Mouse (Mus musculus): ENCODE results near the gene Fbxo2. TPM values are rescaled to one million over a fixed set of nuclear protein-coding genes. Genes with fewer than 3 reads are reported as not detected.

The Fbxo2 gene
- polyA plus RNA-seq, 2 experiments = 4.2 to 4.3 TPM

DNA sequence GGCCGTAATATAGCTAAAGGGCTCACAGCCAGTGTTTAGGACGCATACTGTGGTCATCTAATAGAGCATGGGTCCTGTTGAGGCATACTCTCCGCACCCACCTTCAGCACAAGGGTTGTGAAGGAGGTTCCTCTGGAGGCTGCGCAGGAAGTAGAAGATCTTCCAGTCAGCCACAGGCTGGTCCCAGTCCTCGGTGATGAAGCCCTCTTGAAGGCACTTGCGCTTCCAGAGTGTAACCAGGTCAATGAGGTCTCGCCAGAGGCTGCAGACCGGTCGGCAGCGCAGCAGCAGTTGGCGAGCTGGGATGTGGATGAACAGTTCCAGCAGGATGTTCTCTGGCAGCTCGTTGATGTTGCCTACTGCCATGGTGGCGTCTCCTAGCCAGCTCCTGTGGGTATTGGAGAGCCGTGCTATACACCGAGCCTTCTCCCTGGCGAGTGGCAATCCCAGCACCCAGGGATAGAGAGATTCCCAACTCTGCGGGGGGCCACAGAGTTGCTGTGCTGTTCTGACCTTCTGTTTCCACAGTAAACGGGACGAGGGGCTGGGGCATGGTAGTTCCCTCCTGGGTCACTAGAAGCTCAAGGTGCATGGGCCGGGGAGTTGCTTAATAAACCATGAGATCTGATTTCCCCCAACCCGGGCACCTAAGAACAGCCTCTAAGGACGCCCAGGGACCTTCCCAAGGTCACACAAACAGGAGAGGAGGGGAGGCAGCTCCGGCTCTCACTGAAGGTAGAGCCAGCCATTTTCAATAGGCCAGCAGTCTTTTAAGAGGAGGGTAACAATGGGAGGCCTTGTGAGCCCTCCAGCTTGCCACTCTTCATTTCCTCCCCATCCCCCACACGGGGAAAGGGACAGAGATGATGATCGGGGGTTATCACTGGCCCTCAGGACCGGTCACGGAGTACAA is 1.7 kb upstream of the Fbxo2 start:
- ATAC-seq (ENCODE audit: low FRiP score, low read depth) (no peak), DNase-seq (ENCODE audit: low spot score) (no peak)
- Histone ChIP-seq H3K4me3 (replicated peaks; ENCODE audit: low read length) (peak overlapping the region; percentile 67), H3K4me2 (replicated peaks; ENCODE audit: low read depth, low read length, severe bottlenecking) (peak overlapping the region; percentile 99), H3K27me3 (ENCODE audit: control insufficient read depth, insufficient read depth, low read length) (peaks cover 29% of the 10 kb centered on the region), H3K27ac (replicated peaks; ENCODE audit: low read depth, low read length) (no peak overlapping the region; the same call in 1 of the 2 replicates), H3K4me1 (ENCODE audit: control insufficient read depth, insufficient read depth, low read length) (peaks cover 14% of the 10 kb centered on the region), H3K9me3 (ENCODE audit: control insufficient read depth, low read length) (no peaks in the 10 kb centered on the region), H3K36me3 (ENCODE audit: control insufficient read depth, insufficient read depth, low read length) (0 out of 2 replicates have a peak, but pooled peaks cover 20% of the 10 kb centered on the region), H3K9ac (ENCODE audit: low read depth, low read length, severe bottlenecking) (peak overlapping the region; percentile 67)
- 29% methylated on average over 27 of the region's 27 CpGs for WGBS
- no peak for TF ChIP-seq POLR2A (IDR thresholded peaks at IDR 0.05; ENCODE audit: borderline replicate concordance, extremely low read depth, insufficient read depth, insufficient read length)

DNA sequence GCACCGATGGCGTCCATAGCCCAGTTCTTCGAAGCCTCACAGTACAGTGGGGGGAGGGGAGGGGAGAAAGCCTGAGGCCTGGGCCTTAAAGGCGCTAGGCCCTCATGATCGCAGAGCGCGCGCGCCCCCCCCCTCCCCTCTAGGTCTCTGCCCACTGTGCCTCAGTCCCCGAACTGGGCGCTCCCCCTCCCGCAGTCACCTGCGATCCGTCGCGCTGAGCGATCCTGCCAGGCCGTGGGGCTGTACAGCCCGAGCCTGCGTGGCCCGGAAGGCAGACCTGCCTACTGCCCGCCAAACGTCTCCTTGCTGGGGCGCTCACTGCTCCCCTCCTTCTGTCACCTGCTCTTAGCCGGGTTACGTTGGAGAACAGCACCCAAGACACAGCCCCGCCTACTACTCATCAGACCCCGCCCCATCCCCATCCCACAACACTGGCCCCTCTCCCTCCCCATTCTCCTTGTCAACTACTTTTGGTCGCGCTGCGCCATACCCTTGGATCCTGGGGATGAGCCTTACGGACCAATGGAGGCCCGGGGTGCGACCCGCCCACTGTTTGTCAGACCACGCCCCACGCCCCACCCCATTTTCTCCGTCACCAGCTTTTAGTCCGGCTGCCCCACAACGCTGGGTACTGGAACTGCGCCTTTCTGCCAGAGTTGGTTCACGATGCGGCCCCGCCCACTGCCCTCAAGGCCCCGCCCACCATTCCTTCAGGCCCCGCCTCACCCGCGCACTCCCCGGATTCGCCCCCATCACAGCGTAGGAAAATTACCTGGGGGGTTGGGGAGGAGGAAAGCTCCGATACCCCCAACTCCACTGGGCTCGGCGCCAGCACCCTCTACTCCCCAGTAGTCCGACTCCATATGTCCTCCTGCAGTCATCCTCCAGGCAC is 631 bp upstream of the Fbxo2 start:
- peak overlapping the region; percentile 67 for H3K9ac ChIP-seq (ENCODE audit: low read depth, low read length, severe bottlenecking)
- peak overlapping the region; percentile 99 for H3K4me2 ChIP-seq (replicated peaks; ENCODE audit: low read depth, low read length, severe bottlenecking)
- H3K4me3 ChIP-seq (replicated peaks; ENCODE audit: low read length) = peak overlapping the region; percentile 67
- H3K27ac ChIP-seq (replicated peaks; ENCODE audit: low read depth, low read length) = no peak overlapping the region; the same call in 1 of the 2 replicates
- H3K4me1 ChIP-seq (ENCODE audit: control insufficient read depth, insufficient read depth, low read length) = peaks cover 18% of the 10 kb centered on the region
- 0 out of 2 replicates have a peak, but pooled peaks cover 20% of the 10 kb centered on the region for H3K36me3 ChIP-seq (ENCODE audit: control insufficient read depth, insufficient read depth, low read length)
- under 1% methylated on average over 39 of the region's 55 CpGs for WGBS
- TF ChIP-seq POLR2A (IDR thresholded peaks at IDR 0.05; ENCODE audit: borderline replicate concordance, extremely low read depth, insufficient read depth, insufficient read length) = no peak
- H3K27me3 ChIP-seq (ENCODE audit: control insufficient read depth, insufficient read depth, low read length) = peaks cover 40% of the 10 kb centered on the region
- DNase-seq (ENCODE audit: low spot score) = peak; percentile 92
- peak; percentile 89 for ATAC-seq (ENCODE audit: low FRiP score, low read depth)
- H3K9me3 ChIP-seq (ENCODE audit: control insufficient read depth, low read length) = no peaks in the 10 kb centered on the region

- WGBS = under 1% methylated on average over 16 of the region's 29 CpGs
Observed at GRCm38 (mm10) chr4:148164002-148164439, 3.6 kb downstream of the Fbxo2 start.

GRCm38 (mm10) chr4:148164461-148164860 is 4.0 kb downstream of the Fbxo2 start:
- no peak overlapping the region for H3K9ac ChIP-seq (ENCODE audit: low read depth, low read length, severe bottlenecking)
- WGBS = 2% methylated on average over 16 of the region's 16 CpGs
- DNase-seq (ENCODE audit: low spot score) (no peak), ATAC-seq (ENCODE audit: low FRiP score, low read depth) (no peak)
- H3K27me3 ChIP-seq (ENCODE audit: control insufficient read depth, insufficient read depth, low read length) = peaks cover 64% of the 10 kb centered on the region
- H3K4me3 ChIP-seq (replicated peaks; ENCODE audit: low read length) = peak overlapping the region; percentile 33
- 0 out of 2 replicates have a peak, but pooled peaks cover 11% of the 10 kb centered on the region for H3K4me1 ChIP-seq (ENCODE audit: control insufficient read depth, insufficient read depth, low read length)
- H3K9me3 ChIP-seq (ENCODE audit: control insufficient read depth, low read length) = no peaks in the 10 kb centered on the region
- TF ChIP-seq POLR2A (IDR thresholded peaks at IDR 0.05; ENCODE audit: borderline replicate concordance, extremely low read depth, insufficient read depth, insufficient read length) = no peak
- H3K27ac ChIP-seq (replicated peaks; ENCODE audit: low read depth, low read length) = no peak overlapping the region
- H3K4me2 ChIP-seq (replicated peaks; ENCODE audit: low read depth, low read length, severe bottlenecking) = peak overlapping the region; percentile 56; the same call in 1 of the 2 replicates
- no peaks in the 10 kb centered on the region for H3K36me3 ChIP-seq (ENCODE audit: control insufficient read depth, insufficient read depth, low read length)

More at GRCm38 (mm10) chr4:148164002-148164439, 3.6 kb downstream of the Fbxo2 start:
- Histone ChIP-seq H3K4me2 (replicated peaks; ENCODE audit: low read depth, low read length, severe bottlenecking) (peak overlapping the region; percentile 56), H3K27ac (replicated peaks; ENCODE audit: low read depth, low read length) (no peak overlapping the region), H3K4me1 (ENCODE audit: control insufficient read depth, insufficient read depth, low read length) (peaks cover 16% of the 10 kb centered on the region), H3K27me3 (ENCODE audit: control insufficient read depth, insufficient read depth, low read length) (peaks cover 63% of the 10 kb centered on the region), H3K9ac (ENCODE audit: low read depth, low read length, severe bottlenecking) (peak overlapping the region; percentile 25; the same call in 1 of the 2 replicates), H3K36me3 (ENCODE audit: control insufficient read depth, insufficient read depth, low read length) (no peaks in the 10 kb centered on the region), H3K4me3 (replicated peaks; ENCODE audit: low read length) (peak overlapping the region; percentile 33), H3K9me3 (ENCODE audit: control insufficient read depth, low read length) (no peaks in the 10 kb centered on the region)
- DNase-seq (ENCODE audit: low spot score) (peak; percentile 55), ATAC-seq (ENCODE audit: low FRiP score, low read depth) (no peak)
- TF ChIP-seq POLR2A (IDR thresholded peaks at IDR 0.05; ENCODE audit: borderline replicate concordance, extremely low read depth, insufficient read depth, insufficient read length) = no peak

GRCm38 (mm10) chr4:148165551-148165950 is 5.1 kb downstream of the Fbxo2 start:
- ATAC-seq (ENCODE audit: low FRiP score, low read depth) = no peak
- H3K4me2 ChIP-seq (replicated peaks; ENCODE audit: low read depth, low read length, severe bottlenecking) = no peak overlapping the region

More at GRCm38 (mm10) chr4:148165551-148165950, 5.1 kb downstream of the Fbxo2 start:
- no peaks in the 10 kb centered on the region for H3K36me3 ChIP-seq (ENCODE audit: control insufficient read depth, insufficient read depth, low read length)
- H3K4me3 ChIP-seq (replicated peaks; ENCODE audit: low read length) = no peak overlapping the region
- H3K27me3 ChIP-seq (ENCODE audit: control insufficient read depth, insufficient read depth, low read length) = peaks cover 75% of the 10 kb centered on the region
- 6% methylated on average over 14 of the region's 17 CpGs for WGBS
- no peak for DNase-seq (ENCODE audit: low spot score)
- H3K27ac ChIP-seq (replicated peaks; ENCODE audit: low read depth, low read length) = no peak overlapping the region
- no peak overlapping the region for H3K9ac ChIP-seq (ENCODE audit: low read depth, low read length, severe bottlenecking)
- H3K4me1 ChIP-seq (ENCODE audit: control insufficient read depth, insufficient read depth, low read length) = 0 out of 2 replicates have a peak, but pooled peaks cover 10% of the 10 kb centered on the region
- TF ChIP-seq POLR2A (IDR thresholded peaks at IDR 0.05; ENCODE audit: borderline replicate concordance, extremely low read depth, insufficient read depth, insufficient read length) = no peak
- H3K9me3 ChIP-seq (ENCODE audit: control insufficient read depth, low read length) = no peaks in the 10 kb centered on the region
